Mouse (Mus musculus) liver, embryonic 16.5 days (tissue): ENCODE data around the gene Tmcc1. TPM values are rescaled to one million over a fixed set of nuclear protein-coding genes. Genes with fewer than 3 reads are reported as not detected.
A peak's percentile ranks its signal among the peaks of the same experiment; 100 is the strongest.

Experiments
- ATAC-seq: fragments of 200-750 bp; cut with Nextera tagmentation; 2 replicates; pipeline ENCODE4 v1.8.0; 2017; ENCODE audit warnings: low read depth, mild to moderate bottlenecking, moderate number of reproducible peaks, moderate library complexity
- H3K27ac ChIP-seq: fragments of 300-500 bp; sonication (generic); 2 replicates; pipeline ENCODE4 v1.5.1; 2014; ENCODE audit warnings: mild to moderate bottlenecking, low read length
- H3K27me3 ChIP-seq: fragments of 300-500 bp; sonication (generic); 2 replicates; pipeline ENCODE4 v1.6.1; 2014; ENCODE audit warnings: low read depth, low read length, mixed read lengths; ENCODE audit not compliant: control insufficient read depth, insufficient read depth
- H3K36me3 ChIP-seq: fragments of 300-500 bp; sonication (generic); 2 replicates; pipeline ENCODE4 v1.6.1; 2014; ENCODE audit warnings: mild to moderate bottlenecking; ENCODE audit not compliant: control insufficient read depth, insufficient read depth
- H3K4me1 ChIP-seq: fragments of 300-500 bp; sonication (generic); 2 replicates; pipeline ENCODE4 v1.6.1; 2014; ENCODE audit warnings: low read depth, low read length, mixed read lengths; ENCODE audit not compliant: control insufficient read depth
- H3K4me2 ChIP-seq: fragments of 300-500 bp; sonication (generic); 2 replicates; pipeline ENCODE4 v1.6.1; 2014; ENCODE audit warnings: low read depth, low read length, mixed read lengths
- H3K4me3 ChIP-seq: fragments of 300-500 bp; sonication (generic); 2 replicates; pipeline ENCODE4 v1.5.1; 2014; ENCODE audit warnings: low read depth, mild to moderate bottlenecking, low read length
- H3K9ac ChIP-seq: fragments of 300-500 bp; sonication (generic); 2 replicates; pipeline ENCODE4 v1.6.1; 2014; ENCODE audit warnings: low read depth, low read length
- H3K9me3 ChIP-seq: fragments of 300-500 bp; sonication (generic); replicated peaks from 2 replicates; pipeline ENCODE4 v1.6.1; 2016; ENCODE audit warnings: low read length; ENCODE audit not compliant: control insufficient read depth
- WGBS: fragments of 180-500 bp; shearing (Covaris S2); extraction: QIAGEN DNeasy Blood & Tissue Kit; methylation state at CpG from one replicate; pipeline ENCODE4 v1.1.7; 2014; ENCODE audit not compliant: insufficient replicate concordance; 5-methylcytosine and 5-hydroxymethylcytosine counted together
- polyA plus RNA-seq: library from polyadenylated mRNA; unstranded; fragments of >200 nt; fragmentation: Nextera tagmentation; extraction: Ambion mirVana; gene quantifications from 2 replicates; pipeline ENCODE4 v1.2.1, GENCODE M21; 2015

The Tmcc1 gene
- polyA plus RNA-seq, 1 experiment from 2014 or later, result 3.6 TPM

- ATAC-seq, result peak; percentile 45
- Histone ChIP-seq H3K9me3 (no peaks in the 10 kb centered on the region), H3K4me1 (no peaks in the 10 kb centered on the region; the same call in 1 of the 2 replicates), H3K9ac (no peak overlapping the region), H3K4me3 (no peak overlapping the region), H3K36me3 (no peaks in the 10 kb centered on the region), H3K4me2 (no peak overlapping the region), H3K27ac (no peak overlapping the region), H3K27me3 (no peaks in the 10 kb centered on the region)
- WGBS, result 60% methylated on average over 13 of the region's 13 CpGs
Measured at GRCm38 (mm10) chr6:116056676-116057264, 136.5 kb downstream of the Tmcc1 start.

- WGBS, result 72% methylated on average over 2 of the region's 2 CpGs
- Histone ChIP-seq H3K27ac (no peak overlapping the region), H3K9ac (no peak overlapping the region), H3K27me3 (no peaks in the 10 kb centered on the region), H3K4me2 (no peak overlapping the region), H3K36me3 (no peaks in the 10 kb centered on the region), H3K4me3 (no peak overlapping the region), H3K4me1 (no peaks in the 10 kb centered on the region; the same call in 1 of the 2 replicates), H3K9me3 (no peaks in the 10 kb centered on the region)
- no peak for ATAC-seq
Measured at GRCm38 (mm10) chr6:116055766-116056165, 137.5 kb downstream of the Tmcc1 start.

GRCm38 (mm10) chr6:116055001-116055471 is 138.2 kb downstream of the Tmcc1 start:
- no peak overlapping the region for H3K27ac ChIP-seq
- H3K9me3 ChIP-seq, result no peaks in the 10 kb centered on the region
- WGBS, result 79% methylated on average over 1 of the region's 1 CpGs
- no peaks in the 10 kb centered on the region; the same call in 1 of the 2 replicates for H3K4me1 ChIP-seq
- no peaks in the 10 kb centered on the region for H3K27me3 ChIP-seq
- no peaks in the 10 kb centered on the region for H3K36me3 ChIP-seq
- H3K4me2 ChIP-seq, result no peak overlapping the region
- H3K9ac ChIP-seq, result no peak overlapping the region
- peak; percentile 35; the same call in 1 of the 2 replicates for ATAC-seq
- no peak overlapping the region for H3K4me3 ChIP-seq

GRCm38 (mm10) chr6:116047896-116048295 is 145.4 kb downstream of the Tmcc1 start:
- no peaks in the 10 kb centered on the region for H3K27me3 ChIP-seq
- H3K4me1 ChIP-seq, result no peaks in the 10 kb centered on the region
- H3K9ac ChIP-seq, result no peak overlapping the region
- no peaks in the 10 kb centered on the region for H3K36me3 ChIP-seq
- 14% methylated on average over 1 of the region's 1 CpGs for WGBS
- H3K9me3 ChIP-seq, result no peaks in the 10 kb centered on the region; the same call in 1 of the 2 replicates
- H3K4me2 ChIP-seq, result no peak overlapping the region
- ATAC-seq, result no peak
- H3K27ac ChIP-seq, result no peak overlapping the region
- no peak overlapping the region for H3K4me3 ChIP-seq

GRCm38 (mm10) chr6:116047366-116047765 is 145.9 kb downstream of the Tmcc1 start:
- H3K9me3 ChIP-seq, result no peaks in the 10 kb centered on the region; the same call in 1 of the 2 replicates
- H3K36me3 ChIP-seq, result no peaks in the 10 kb centered on the region
- H3K4me2 ChIP-seq, result no peak overlapping the region
- no peak overlapping the region for H3K4me3 ChIP-seq
- no peaks in the 10 kb centered on the region for H3K27me3 ChIP-seq
- H3K4me1 ChIP-seq, result no peaks in the 10 kb centered on the region
- no peak for ATAC-seq
- H3K9ac ChIP-seq, result no peak overlapping the region
- H3K27ac ChIP-seq, result no peak overlapping the region
- WGBS, result 37% methylated on average over 3 of the region's 3 CpGs

- no peak overlapping the region for H3K4me3 ChIP-seq
- H3K36me3 ChIP-seq, result no peaks in the 10 kb centered on the region
- H3K27ac ChIP-seq, result no peak overlapping the region
- no peak overlapping the region for H3K9ac ChIP-seq
- no peak for ATAC-seq
- no peak overlapping the region for H3K4me2 ChIP-seq
- no peaks in the 10 kb centered on the region for H3K27me3 ChIP-seq
- H3K4me1 ChIP-seq, result no peaks in the 10 kb centered on the region
- H3K9me3 ChIP-seq, result no peaks in the 10 kb centered on the region; the same call in 1 of the 2 replicates
- 35% methylated on average over 2 of the region's 2 CpGs for WGBS
Measured at GRCm38 (mm10) chr6:116044039-116044438, 149.2 kb downstream of the Tmcc1 start.

GRCm38 (mm10) chr6:116038222-116038621 is 155.1 kb downstream of the Tmcc1 start:
- Histone ChIP-seq H3K4me2 (no peak overlapping the region), H3K27ac (no peak overlapping the region), H3K27me3 (no peaks in the 10 kb centered on the region), H3K4me1 (no peaks in the 10 kb centered on the region; the same call in 1 of the 2 replicates), H3K36me3 (no peaks in the 10 kb centered on the region), H3K9me3 (no peaks in the 10 kb centered on the region; the same call in 1 of the 2 replicates), H3K9ac (no peak overlapping the region), H3K4me3 (no peak overlapping the region)
- 25% methylated on average over 2 of the region's 2 CpGs for WGBS
- peak; percentile 51; the same call in 1 of the 2 replicates for ATAC-seq

GRCm38 (mm10) chr6:116037281-116037831 is 155.9 kb downstream of the Tmcc1 start:
- Histone ChIP-seq H3K4me2 (no peak overlapping the region), H3K4me1 (no peaks in the 10 kb centered on the region; the same call in 1 of the 2 replicates), H3K4me3 (no peak overlapping the region), H3K9me3 (no peaks in the 10 kb centered on the region), H3K36me3 (no peaks in the 10 kb centered on the region), H3K9ac (no peak overlapping the region), H3K27me3 (no peaks in the 10 kb centered on the region), H3K27ac (no peak overlapping the region)
- peak; percentile 30; the same call in 1 of the 2 replicates for ATAC-seq
- WGBS, result 62% methylated on average over 5 of the region's 5 CpGs

GRCm38 (mm10) chr6:116036555-116036954 is 156.7 kb downstream of the Tmcc1 start:
- Histone ChIP-seq H3K4me2 (no peak overlapping the region), H3K36me3 (no peaks in the 10 kb centered on the region), H3K27ac (no peak overlapping the region), H3K9me3 (no peaks in the 10 kb centered on the region), H3K4me1 (no peaks in the 10 kb centered on the region; the same call in 1 of the 2 replicates), H3K4me3 (no peak overlapping the region), H3K27me3 (no peaks in the 10 kb centered on the region), H3K9ac (no peak overlapping the region)
- no peak for ATAC-seq
- WGBS, result 74% methylated on average over 2 of the region's 2 CpGs
